Mouse (Mus musculus) neural tube, embryonic 12.5 days (tissue): ENCODE measurements around the gene A830005F24Rik. TPM values are rescaled to one million over a fixed set of nuclear protein-coding genes. Genes with fewer than 3 reads are reported as not detected.
A peak's percentile ranks its signal among the peaks of the same experiment; 100 is the strongest.

Source experiments
- ATAC-seq: fragments of 200-750 bp; cut with Nextera tagmentation; 2 replicates; pipeline ENCODE4 v1.8.0; 2017; ENCODE audit warnings: low read depth, mild to moderate bottlenecking, moderate TSS enrichment, moderate library complexity; ENCODE audit not compliant: low FRiP score
- H3K27ac ChIP-seq: fragments of 300-500 bp; sonication (generic); 2 replicates; pipeline ENCODE4 v1.5.1; 2016
- H3K27me3 ChIP-seq: fragments of 300-500 bp; sonication (generic); replicated peaks from 2 replicates; pipeline ENCODE4 v1.6.1; 2016; ENCODE audit warnings: mild to moderate bottlenecking
- H3K36me3 ChIP-seq: fragments of 300-500 bp; sonication (generic); 2 replicates; pipeline ENCODE4 v1.6.1; 2016; ENCODE audit warnings: mild to moderate bottlenecking
- H3K4me1 ChIP-seq: fragments of 300-500 bp; sonication (generic); 2 replicates; pipeline ENCODE4 v1.6.1; 2016
- H3K4me2 ChIP-seq: fragments of 300-500 bp; sonication (generic); replicated peaks from 2 replicates; pipeline ENCODE4 v1.6.1; 2016; ENCODE audit warnings: mild to moderate bottlenecking
- H3K4me3 ChIP-seq: fragments of 300-500 bp; sonication (generic); 2 replicates; pipeline ENCODE4 v1.5.1; 2016
- H3K9ac ChIP-seq: fragments of 300-500 bp; sonication (generic); 2 replicates; pipeline ENCODE4 v1.6.1; 2016; ENCODE audit warnings: mild to moderate bottlenecking
- H3K9me3 ChIP-seq: fragments of 300-500 bp; sonication (generic); 2 replicates; pipeline ENCODE4 v1.6.1; 2016; ENCODE audit warnings: mild to moderate bottlenecking
- WGBS: fragments of 180-500 bp; shearing (Covaris S2); methylation state at CpG from one replicate; pipeline ENCODE4 v1.1.7; 2016; 5-methylcytosine and 5-hydroxymethylcytosine counted together
- polyA plus RNA-seq: library from polyadenylated mRNA; unstranded; fragments of >200 nt; fragmentation: Nextera tagmentation; extraction: Ambion mirVana; gene quantifications from 2 replicates; pipeline ENCODE4 v1.2.1, GENCODE M21; 2016

The A830005F24Rik gene
- polyA plus RNA-seq, result 2.7 and 3.0 TPM in 2 replicates

DNA sequence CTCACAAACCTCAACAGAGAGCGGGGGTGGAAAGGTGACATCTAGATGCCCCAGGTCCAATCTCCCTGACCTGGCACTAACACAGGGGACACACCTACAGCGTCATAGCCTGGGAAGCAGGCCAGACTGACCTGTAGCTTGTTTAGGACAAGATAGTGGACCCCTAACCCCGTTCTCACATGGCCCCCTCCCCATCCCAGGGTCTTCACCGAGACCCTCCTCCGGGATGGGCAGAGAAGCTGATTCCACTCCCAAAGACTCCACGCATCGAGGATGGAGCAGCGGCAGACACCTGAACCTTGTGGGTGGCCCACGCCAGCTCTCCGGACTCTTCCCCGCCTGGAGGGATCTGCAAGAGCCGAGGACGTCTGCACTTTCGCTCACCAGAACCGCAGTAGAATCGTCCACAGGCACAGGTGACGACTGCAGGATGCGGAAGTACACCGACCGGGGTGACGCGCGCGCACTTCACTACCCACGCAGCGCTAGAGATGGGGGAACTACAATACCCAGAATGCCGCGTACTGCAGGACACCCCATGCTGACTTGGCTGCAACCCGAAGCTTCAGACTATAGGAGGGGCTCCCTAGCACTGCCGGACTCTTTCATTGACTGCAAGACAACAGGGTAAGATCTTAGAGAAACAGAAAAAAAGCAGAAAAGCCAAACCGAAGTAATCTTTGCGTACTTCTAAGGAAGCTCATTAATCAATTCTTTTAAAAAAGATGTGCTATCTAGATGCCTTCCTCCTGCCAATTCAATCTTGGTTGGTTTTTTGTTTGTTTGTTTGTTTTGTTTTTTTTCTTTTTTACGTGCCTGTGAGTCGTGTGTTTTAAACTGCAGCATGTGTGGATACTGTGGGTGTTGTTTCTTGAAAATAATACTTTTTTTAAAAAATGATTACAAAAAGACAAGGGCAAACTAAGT lies at the start of gene A830005F24Rik, which contains the start of gene Zfp169:
Gene A830005F24Rik (plus strand): TSS at position 568 of the 927 bp plus-strand sequence.
Gene Zfp169 (minus strand): TSS at position 449 of the 927 bp plus-strand sequence.
- ATAC-seq, result peak; percentile 98
- 2% methylated on average over 34 of the region's 34 CpGs for WGBS
- peak within 1 kb of the TSS; percentile 68 for H3K4me3 ChIP-seq
- H3K9me3 ChIP-seq, result no peaks in the 10 kb centered on the region
- H3K9ac ChIP-seq, result peak within 1 kb of the TSS; percentile 77
- H3K27ac ChIP-seq, result no peak within 1 kb of the TSS
- H3K4me2 ChIP-seq, result peak within 1 kb of the TSS; percentile 78
- no peaks in the 10 kb centered on the region for H3K27me3 ChIP-seq
- peaks cover 7% of the 10 kb centered on the region for H3K4me1 ChIP-seq
- no peaks in the 10 kb centered on the region for H3K36me3 ChIP-seq

DNA sequence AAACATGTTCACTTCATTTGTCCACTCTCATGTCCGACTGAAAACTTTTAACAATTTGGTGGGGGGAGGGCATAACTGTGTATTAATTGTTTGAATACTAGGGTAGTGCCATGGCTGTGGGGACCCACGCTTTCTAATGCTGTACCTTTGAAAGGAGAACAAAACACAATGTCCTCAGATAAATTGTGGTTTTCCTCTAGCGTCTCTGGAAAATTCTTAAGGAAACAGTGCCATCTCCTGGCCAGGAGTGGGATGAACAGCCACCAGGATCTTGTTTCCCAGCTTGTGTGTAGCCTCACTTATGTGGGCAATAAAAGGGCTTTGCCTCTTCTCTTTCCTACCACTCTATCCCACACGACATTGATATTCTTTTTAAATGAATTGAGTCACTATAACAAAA lies 49.2 kb upstream of the A830005F24Rik start:
- H3K9me3 ChIP-seq, result no peaks in the 10 kb centered on the region
- no peak overlapping the region for H3K4me2 ChIP-seq
- 13% methylated on average over 4 of the region's 4 CpGs for WGBS
- H3K9ac ChIP-seq, result no peak overlapping the region
- ATAC-seq, result peak; percentile 56; the same call in 1 of the 2 replicates
- no peaks in the 10 kb centered on the region for H3K27me3 ChIP-seq
- no peaks in the 10 kb centered on the region for H3K36me3 ChIP-seq
- no peak overlapping the region for H3K27ac ChIP-seq
- no peak overlapping the region for H3K4me3 ChIP-seq
- H3K4me1 ChIP-seq, result peaks cover 8% of the 10 kb centered on the region; the same call in 1 of the 2 replicates

DNA sequence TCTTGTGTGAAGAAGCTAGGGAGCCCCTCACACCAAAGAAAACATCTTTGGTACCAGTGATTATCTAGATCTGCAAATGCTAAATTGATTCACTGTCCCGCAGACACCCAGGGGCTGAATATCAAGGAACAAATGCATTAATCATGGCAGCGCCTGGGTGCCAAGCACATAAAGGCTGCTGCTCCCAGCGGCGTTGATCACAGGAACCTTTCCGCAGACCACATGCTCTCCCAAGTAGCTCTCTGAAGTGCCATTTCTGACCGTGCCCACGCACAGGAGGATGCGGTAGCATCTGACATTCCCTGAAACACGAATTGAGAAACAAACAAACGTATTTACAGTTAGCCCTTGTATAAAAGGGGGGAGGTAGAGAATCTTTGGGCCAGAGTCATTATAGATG lies 47.2 kb upstream of the A830005F24Rik start:
- Histone ChIP-seq H3K4me2 (no peak overlapping the region), H3K36me3 (no peaks in the 10 kb centered on the region), H3K9me3 (no peaks in the 10 kb centered on the region), H3K4me3 (no peak overlapping the region), H3K27me3 (no peaks in the 10 kb centered on the region), H3K4me1 (peaks cover 8% of the 10 kb centered on the region; the same call in 1 of the 2 replicates), H3K9ac (no peak overlapping the region), H3K27ac (peak overlapping the region; percentile 29; the same call in 1 of the 2 replicates)
- WGBS, result 43% methylated on average over 10 of the region's 10 CpGs
- no peak for ATAC-seq

DNA sequence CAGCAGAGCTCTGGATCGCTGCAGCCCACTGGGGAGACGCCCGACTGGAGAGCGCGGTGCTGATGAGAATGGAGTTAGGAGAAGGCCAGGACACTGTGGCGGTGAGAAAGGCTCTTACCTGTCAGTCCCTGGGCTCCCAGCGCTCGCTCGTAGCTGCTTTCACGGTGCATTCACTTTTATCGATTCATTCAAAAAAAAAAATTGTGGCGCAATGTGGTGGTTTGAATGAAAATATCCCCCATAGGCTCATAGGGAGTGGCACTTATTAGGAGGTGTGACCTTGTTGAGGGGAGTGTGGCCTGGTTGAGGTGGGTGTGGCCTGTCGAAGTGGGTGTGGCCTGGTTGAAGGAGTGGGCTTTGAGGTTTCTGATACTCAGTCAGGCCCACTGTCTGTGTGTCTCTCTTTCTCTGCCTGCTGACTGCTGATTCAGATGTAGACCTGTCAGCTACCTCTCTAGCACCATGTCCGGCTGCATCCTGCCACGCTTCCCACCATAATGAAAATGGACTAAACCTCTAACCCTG lies 44.7 kb upstream of the A830005F24Rik start:
- no peak overlapping the region for H3K27ac ChIP-seq
- no peaks in the 10 kb centered on the region for H3K36me3 ChIP-seq
- no peak for ATAC-seq
- H3K4me1 ChIP-seq, result peaks cover 8% of the 10 kb centered on the region; the same call in 1 of the 2 replicates
- H3K9ac ChIP-seq, result no peak overlapping the region
- 71% methylated on average over 15 of the region's 15 CpGs for WGBS
- no peaks in the 10 kb centered on the region for H3K27me3 ChIP-seq
- no peaks in the 10 kb centered on the region for H3K9me3 ChIP-seq
- no peak overlapping the region for H3K4me2 ChIP-seq
- no peak overlapping the region for H3K4me3 ChIP-seq

DNA sequence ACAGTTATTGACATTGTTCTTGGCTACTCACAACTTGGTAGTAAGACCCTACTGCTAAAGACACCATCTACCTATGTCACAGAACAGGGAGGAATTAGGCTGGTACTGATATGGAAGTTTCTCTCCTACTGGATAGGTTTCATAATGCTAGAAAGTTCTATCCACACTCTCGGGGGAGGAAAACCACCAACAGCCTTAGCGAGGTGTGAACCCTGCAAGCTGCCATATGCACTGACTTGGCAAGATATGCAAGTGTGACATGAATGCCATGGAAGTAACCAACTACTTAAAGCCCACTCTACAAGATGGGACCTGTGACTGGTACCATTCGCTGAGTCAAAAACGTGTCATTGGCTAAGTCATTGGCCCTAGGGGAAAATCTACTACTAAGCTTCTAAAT lies 29.8 kb upstream of the A830005F24Rik start:
- no peaks in the 10 kb centered on the region for H3K9me3 ChIP-seq
- H3K9ac ChIP-seq, result no peak overlapping the region
- H3K27ac ChIP-seq, result no peak overlapping the region
- no peaks in the 10 kb centered on the region for H3K27me3 ChIP-seq
- peaks cover 13% of the 10 kb centered on the region for H3K36me3 ChIP-seq
- 91% methylated on average over 4 of the region's 4 CpGs for WGBS
- H3K4me1 ChIP-seq, result no peaks in the 10 kb centered on the region
- H3K4me3 ChIP-seq, result no peak overlapping the region
- no peak overlapping the region for H3K4me2 ChIP-seq
- ATAC-seq, result no peak

DNA sequence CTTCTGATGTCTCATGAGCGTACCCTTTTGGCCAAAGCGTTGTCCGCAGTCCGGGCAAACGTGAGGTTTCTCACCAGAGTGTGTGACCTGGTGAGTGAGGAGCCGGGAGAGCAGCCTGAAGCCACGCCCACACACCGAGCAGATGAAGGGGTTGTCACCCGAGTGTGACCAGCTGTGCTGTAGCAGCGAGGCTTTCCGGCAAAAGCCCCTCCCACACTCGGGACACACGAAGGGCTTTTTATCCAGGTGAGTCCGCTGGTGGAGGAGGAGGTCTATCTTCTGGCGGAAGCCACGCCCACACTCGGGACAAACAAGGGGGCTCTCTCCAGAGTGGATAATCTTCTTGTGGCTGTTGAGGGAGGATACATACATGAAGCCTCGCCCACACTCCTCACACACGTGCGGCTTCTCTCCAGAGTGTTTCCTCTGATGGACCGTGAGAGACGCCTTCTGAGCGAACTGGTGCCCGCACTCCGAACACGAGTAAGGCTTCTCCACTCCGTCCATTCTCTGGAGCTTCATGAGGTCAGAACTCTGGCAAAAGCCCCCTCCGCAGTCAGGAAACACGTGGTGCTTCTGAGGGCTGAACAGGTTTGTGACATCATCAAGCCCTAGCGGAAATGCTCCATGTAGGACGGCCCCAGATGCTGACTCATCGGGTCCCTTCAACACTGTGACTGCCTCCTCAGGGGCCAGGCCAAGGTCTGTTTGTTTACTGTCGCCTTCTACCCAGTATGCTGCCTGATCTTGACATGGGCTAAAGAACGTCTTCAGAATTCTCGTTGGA lies 22.8 kb upstream of the A830005F24Rik start:
- H3K36me3 ChIP-seq, result peaks cover 49% of the 10 kb centered on the region
- H3K4me1 ChIP-seq, result no peaks in the 10 kb centered on the region
- no peaks in the 10 kb centered on the region for H3K27me3 ChIP-seq
- H3K9me3 ChIP-seq, result no peaks in the 10 kb centered on the region; the same call in 1 of the 2 replicates
- WGBS, result 91% methylated on average over 35 of the region's 35 CpGs
- H3K9ac ChIP-seq, result no peak overlapping the region
- H3K4me3 ChIP-seq, result no peak overlapping the region
- H3K4me2 ChIP-seq, result no peak overlapping the region
- ATAC-seq, result no peak
- H3K27ac ChIP-seq, result no peak overlapping the region

DNA sequence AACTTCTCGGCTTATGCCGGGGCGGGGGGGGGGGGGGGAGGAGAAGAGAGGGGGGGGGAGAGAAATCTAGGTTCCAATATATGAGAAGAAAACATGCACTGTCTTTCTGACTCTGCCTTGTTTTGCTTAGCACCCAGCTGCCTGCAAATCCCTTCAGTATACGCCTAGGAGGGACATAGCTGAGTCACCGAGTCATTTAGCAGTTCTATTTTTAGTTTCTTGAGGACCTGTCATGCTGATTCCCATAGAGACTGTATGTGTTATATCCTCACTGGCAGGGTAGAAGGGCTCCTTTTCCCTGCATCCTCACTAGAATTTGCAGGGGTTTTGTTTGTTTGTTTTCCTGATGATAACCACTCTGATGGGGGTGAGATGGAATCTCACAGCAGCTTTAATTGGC lies 20.2 kb upstream of the A830005F24Rik start:
- Histone ChIP-seq H3K4me3 (no peak overlapping the region), H3K27ac (no peak overlapping the region), H3K9me3 (no peaks in the 10 kb centered on the region; the same call in 1 of the 2 replicates), H3K36me3 (peaks cover 47% of the 10 kb centered on the region), H3K27me3 (no peaks in the 10 kb centered on the region), H3K4me1 (peaks cover 5% of the 10 kb centered on the region), H3K4me2 (no peak overlapping the region), H3K9ac (no peak overlapping the region)
- 94% methylated on average over 4 of the region's 5 CpGs for WGBS
- ATAC-seq, result no peak

DNA sequence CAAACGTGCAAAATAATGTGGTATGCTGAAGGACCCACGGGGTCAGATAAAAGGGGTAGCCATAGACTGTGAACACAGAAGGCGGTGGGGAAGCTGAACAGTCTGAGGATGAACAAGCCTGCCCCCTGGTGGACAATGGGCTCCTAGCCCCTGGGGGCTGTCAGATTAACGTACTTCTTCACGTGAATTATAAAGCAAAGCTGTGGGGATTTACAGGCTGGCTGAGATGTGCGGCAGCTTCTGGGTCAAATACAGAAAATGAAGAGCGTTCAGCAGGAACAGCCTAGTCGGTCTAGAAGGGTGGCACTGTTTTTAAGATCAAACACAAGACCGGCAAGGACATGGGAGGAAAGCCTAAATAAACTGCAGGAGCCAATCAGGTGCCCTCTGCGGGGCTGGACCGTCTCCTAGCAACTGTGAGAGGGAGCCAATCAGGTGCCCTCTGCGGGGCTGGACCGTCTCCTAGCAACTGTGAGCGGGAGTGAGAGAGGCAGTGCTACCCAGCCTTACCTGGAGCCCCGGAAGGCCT lies 15.6 kb upstream of the A830005F24Rik start:
- H3K4me3 ChIP-seq, result peak overlapping the region; percentile 24
- ATAC-seq, result peak; percentile 100
- H3K9me3 ChIP-seq, result no peaks in the 10 kb centered on the region; the same call in 1 of the 2 replicates
- peaks cover 18% of the 10 kb centered on the region for H3K36me3 ChIP-seq
- 13% methylated on average over 15 of the region's 15 CpGs for WGBS
- no peak overlapping the region for H3K9ac ChIP-seq
- peaks cover 6% of the 10 kb centered on the region for H3K4me1 ChIP-seq
- peak overlapping the region; percentile 54 for H3K4me2 ChIP-seq
- H3K27ac ChIP-seq, result no peak overlapping the region
- no peaks in the 10 kb centered on the region for H3K27me3 ChIP-seq

DNA sequence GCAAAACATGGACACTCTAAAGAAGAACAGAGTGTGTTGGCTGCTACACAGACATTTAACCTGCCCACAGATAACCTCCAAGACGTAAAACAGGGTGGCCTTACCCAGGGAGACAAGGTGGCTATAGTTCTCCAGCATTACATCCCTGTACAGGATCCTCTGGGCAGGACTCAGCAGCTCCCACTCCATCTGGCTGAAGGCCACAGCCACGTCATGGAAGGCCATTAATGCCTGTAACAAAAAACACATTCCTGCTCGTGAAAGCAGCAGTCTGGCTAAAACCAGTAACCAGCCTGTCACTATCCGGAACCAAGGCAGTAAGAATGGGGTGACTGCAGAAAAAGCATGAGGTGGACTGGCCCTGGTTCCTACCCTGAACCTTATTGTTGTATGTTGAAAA lies 14.7 kb upstream of the A830005F24Rik start:
- WGBS, result 72% methylated on average over 4 of the region's 4 CpGs
- Histone ChIP-seq H3K9ac (no peak overlapping the region), H3K36me3 (peaks cover 26% of the 10 kb centered on the region), H3K4me1 (peaks cover 6% of the 10 kb centered on the region), H3K27ac (no peak overlapping the region), H3K4me3 (no peak overlapping the region), H3K4me2 (no peak overlapping the region), H3K27me3 (no peaks in the 10 kb centered on the region), H3K9me3 (peaks cover 3% of the 10 kb centered on the region; the same call in 1 of the 2 replicates)
- ATAC-seq, result no peak

DNA sequence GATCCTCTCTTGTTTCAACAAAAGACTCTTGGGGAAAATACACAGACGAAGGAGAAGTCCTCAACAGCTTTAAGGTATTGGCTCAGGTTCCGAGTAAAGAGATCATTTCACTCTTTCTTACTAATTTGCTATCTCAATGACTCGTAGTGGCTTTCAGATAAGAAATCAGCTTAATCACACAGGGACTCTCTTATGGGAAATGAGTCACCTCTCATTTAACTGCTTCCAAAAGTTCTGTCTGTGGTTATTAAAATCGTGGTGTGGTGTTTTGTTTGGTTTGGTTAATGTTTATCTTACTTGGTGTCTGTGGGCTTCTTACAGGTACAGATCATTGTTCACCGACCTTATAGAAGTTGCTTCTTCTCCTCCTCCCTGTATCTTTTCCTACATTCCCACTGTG lies 10.9 kb upstream of the A830005F24Rik start:
- Histone ChIP-seq H3K27me3 (no peaks in the 10 kb centered on the region), H3K36me3 (peaks cover 36% of the 10 kb centered on the region), H3K9me3 (peaks cover 3% of the 10 kb centered on the region; the same call in 1 of the 2 replicates), H3K4me1 (peaks cover 6% of the 10 kb centered on the region), H3K9ac (no peak overlapping the region), H3K27ac (no peak overlapping the region), H3K4me3 (no peak overlapping the region), H3K4me2 (no peak overlapping the region)
- WGBS, result 92% methylated on average over 5 of the region's 5 CpGs
- ATAC-seq, result no peak

DNA sequence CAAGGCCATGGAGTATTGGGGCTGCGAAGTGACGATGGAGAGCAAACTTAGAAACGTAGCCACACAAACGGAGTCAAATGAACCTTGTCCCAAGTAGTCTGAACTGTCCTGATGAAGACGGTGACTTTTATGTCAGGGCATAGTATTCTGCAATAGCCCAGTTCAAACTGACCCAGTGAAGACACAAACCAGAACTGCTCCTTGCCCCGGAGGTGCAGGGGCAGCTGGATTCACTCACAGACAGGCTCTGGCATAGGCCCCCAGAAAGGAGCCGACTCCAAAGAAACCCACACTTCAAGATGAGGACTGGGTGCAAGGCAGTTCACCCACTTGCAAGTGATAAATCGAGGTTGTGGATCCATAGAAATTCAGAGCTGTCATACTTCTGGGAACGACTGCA lies 4.7 kb upstream of the A830005F24Rik start:
- no peak overlapping the region for H3K9ac ChIP-seq
- no peak overlapping the region for H3K4me3 ChIP-seq
- H3K27me3 ChIP-seq, result no peaks in the 10 kb centered on the region
- ATAC-seq, result no peak
- no peaks in the 10 kb centered on the region for H3K9me3 ChIP-seq
- H3K4me1 ChIP-seq, result peaks cover 7% of the 10 kb centered on the region
- H3K36me3 ChIP-seq, result peaks cover 20% of the 10 kb centered on the region
- WGBS, result 92% methylated on average over 9 of the region's 9 CpGs
- H3K27ac ChIP-seq, result no peak overlapping the region
- H3K4me2 ChIP-seq, result no peak overlapping the region
